Mouse (Mus musculus) intestine, embryonic 16.5 days (tissue): ENCODE data around the gene Rph3al. TPM values are rescaled to one million over a fixed set of nuclear protein-coding genes. Genes with fewer than 3 reads are reported as not detected.

Experiments
- ATAC-seq: fragments of 200-750 bp; cut with Nextera tagmentation; 2 replicates; pipeline ENCODE4 v1.8.0; 2017; ENCODE audit warnings: moderate TSS enrichment, moderate library complexity
- H3K27ac ChIP-seq: fragments of 300-500 bp; sonication (generic); 2 replicates; pipeline ENCODE4 v1.5.1; 2014; ENCODE audit warnings: mild to moderate bottlenecking, low read length
- H3K27me3 ChIP-seq: fragments of 300-500 bp; sonication (generic); replicated peaks from 2 replicates; pipeline ENCODE4 v1.6.1; 2014; ENCODE audit warnings: low read length, control low read depth, mixed read lengths; ENCODE audit not compliant: control insufficient read depth, insufficient read depth
- H3K36me3 ChIP-seq: fragments of 300-500 bp; sonication (generic); 2 replicates; pipeline ENCODE4 v1.6.1; 2014; ENCODE audit warnings: low read length, control low read depth; ENCODE audit not compliant: control insufficient read depth, insufficient read depth
- H3K4me1 ChIP-seq: fragments of 300-500 bp; sonication (generic); 2 replicates; pipeline ENCODE4 v1.6.1; 2014; ENCODE audit warnings: low read length, control low read depth, mixed read lengths; ENCODE audit not compliant: control insufficient read depth, insufficient read depth
- H3K4me2 ChIP-seq: fragments of 300-500 bp; sonication (generic); 2 replicates; pipeline ENCODE4 v1.6.1; 2014; ENCODE audit warnings: low read depth, low read length, control low read depth
- H3K4me3 ChIP-seq: fragments of 300-500 bp; sonication (generic); 2 replicates; pipeline ENCODE4 v1.5.1; 2014; ENCODE audit warnings: mild to moderate bottlenecking, low read length
- H3K9ac ChIP-seq: fragments of 300-500 bp; sonication (generic); 2 replicates; pipeline ENCODE4 v1.6.1; 2014; ENCODE audit warnings: low read depth, low read length
- H3K9me3 ChIP-seq: fragments of 300-500 bp; sonication (generic); 2 replicates; pipeline ENCODE4 v1.6.1; 2016; ENCODE audit warnings: low read length, control low read depth; ENCODE audit not compliant: control insufficient read depth
- WGBS: fragments of 180-500 bp; shearing (Covaris S2); extraction: QIAGEN DNeasy Blood & Tissue Kit; methylation state at CpG from one replicate; pipeline ENCODE4 v1.1.7; 2014; 5-methylcytosine and 5-hydroxymethylcytosine counted together
- polyA plus RNA-seq: library from polyadenylated mRNA; unstranded; fragments of >200 nt; fragmentation: Nextera tagmentation; extraction: Ambion mirVana; gene quantifications from 2 replicates; pipeline ENCODE4 v1.2.1, GENCODE M21; 2015

The Rph3al gene
- polyA plus RNA-seq, 1 experiment from 2014 or later, result 21.1 TPM

GRCm38 (mm10) chr11:75917340-75917739 lies 20.9 kb downstream of the Rph3al start:
- Histone ChIP-seq H3K27me3 (no peaks in the 10 kb centered on the region), H3K4me2 (no peak overlapping the region), H3K4me3 (no peak overlapping the region), H3K9me3 (no peaks in the 10 kb centered on the region), H3K36me3 (no peaks in the 10 kb centered on the region), H3K27ac (no peak overlapping the region), H3K4me1 (peaks cover 13% of the 10 kb centered on the region), H3K9ac (no peak overlapping the region)
- no peak for ATAC-seq
- WGBS, result 77% methylated on average over 3 of the region's 3 CpGs

DNA sequence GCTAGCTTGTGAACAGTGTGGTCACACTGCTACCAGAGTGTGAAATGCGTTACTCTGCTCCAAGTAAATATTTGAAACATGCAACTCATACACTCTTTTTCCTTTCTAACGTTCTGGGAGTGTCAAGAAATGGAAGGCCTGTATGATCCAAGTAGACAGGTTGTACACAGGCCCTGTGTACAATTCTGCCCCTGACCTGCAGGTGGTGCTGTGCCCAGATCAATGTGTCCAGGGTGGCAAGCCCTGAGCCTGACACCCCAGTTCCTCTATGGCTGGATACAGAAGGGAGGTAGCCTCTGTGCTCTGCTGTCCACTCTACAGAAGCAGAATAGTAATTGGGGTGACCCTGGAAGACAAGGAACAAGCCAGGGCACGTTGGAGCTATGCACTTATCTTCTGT lies 24.3 kb downstream of the Rph3al start:
- H3K36me3 ChIP-seq, result no peaks in the 10 kb centered on the region
- no peaks in the 10 kb centered on the region for H3K9me3 ChIP-seq
- ATAC-seq, result peak; percentile 69; the same call in 1 of the 2 replicates
- 57% methylated on average over 3 of the region's 3 CpGs for WGBS
- H3K27me3 ChIP-seq, result no peaks in the 10 kb centered on the region
- no peak overlapping the region for H3K9ac ChIP-seq
- no peak overlapping the region for H3K4me2 ChIP-seq
- H3K4me3 ChIP-seq, result no peak overlapping the region
- peaks cover 11% of the 10 kb centered on the region for H3K4me1 ChIP-seq
- H3K27ac ChIP-seq, result no peak overlapping the region

DNA sequence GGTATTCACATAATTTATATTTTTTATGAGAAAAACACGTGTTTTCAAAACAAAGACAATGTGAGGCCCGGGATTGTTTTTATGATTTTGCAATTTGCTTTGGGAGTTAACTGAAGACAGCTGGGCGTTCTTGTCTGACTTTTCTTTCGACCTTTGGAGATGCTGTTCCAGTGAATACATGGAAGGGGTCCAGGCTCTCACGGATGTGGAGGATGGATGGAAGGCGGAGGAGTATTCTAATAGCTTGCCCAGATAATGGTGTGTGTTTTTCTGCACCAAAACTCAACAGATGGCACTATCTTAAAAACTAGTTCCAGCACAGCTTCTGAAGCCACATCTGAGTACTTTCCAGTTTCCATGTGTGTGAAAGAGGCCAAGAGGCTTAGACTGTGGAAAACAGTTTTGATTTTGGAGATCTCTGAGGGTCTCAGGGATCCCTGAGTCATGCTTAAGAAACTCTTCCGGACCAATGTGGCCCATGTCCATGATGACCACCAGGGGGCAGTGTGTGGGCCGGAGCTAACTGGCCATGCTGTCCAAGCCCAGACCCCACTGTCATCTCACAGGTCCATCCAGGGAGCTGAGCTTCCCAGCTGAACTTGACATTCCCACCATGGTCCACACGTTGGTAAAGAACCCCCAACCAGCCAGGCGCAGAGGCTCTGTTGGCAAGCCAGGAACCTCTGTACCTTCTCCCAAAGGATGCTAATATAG lies 25.1 kb downstream of the Rph3al start:
- H3K4me1 ChIP-seq, result peaks cover 11% of the 10 kb centered on the region
- H3K9ac ChIP-seq, result no peak overlapping the region
- no peaks in the 10 kb centered on the region for H3K36me3 ChIP-seq
- peak; percentile 47 for ATAC-seq
- 46% methylated on average over 10 of the region's 10 CpGs for WGBS
- no peak overlapping the region for H3K4me3 ChIP-seq
- no peak overlapping the region for H3K27ac ChIP-seq
- no peak overlapping the region for H3K4me2 ChIP-seq
- no peaks in the 10 kb centered on the region for H3K27me3 ChIP-seq
- H3K9me3 ChIP-seq, result no peaks in the 10 kb centered on the region

DNA sequence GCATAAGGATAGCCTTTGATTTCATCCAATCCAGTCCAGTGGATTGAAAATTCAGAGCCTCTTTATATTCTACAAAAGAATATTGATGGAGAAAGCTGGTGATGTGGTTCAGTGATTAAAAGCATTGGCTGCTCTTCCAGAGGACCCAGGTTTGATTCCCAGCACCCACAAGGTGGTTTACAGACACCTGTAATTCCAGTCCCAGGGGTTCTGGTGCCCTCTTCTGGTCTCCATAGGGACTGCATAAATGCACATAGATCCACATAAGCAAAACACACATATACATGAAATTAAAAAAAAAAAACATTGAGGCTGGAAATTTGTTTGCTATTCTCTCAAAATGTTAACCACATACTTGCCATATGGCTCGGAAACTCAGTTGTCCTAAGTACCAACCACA lies 26.3 kb downstream of the Rph3al start:
- no peak for ATAC-seq

DNA sequence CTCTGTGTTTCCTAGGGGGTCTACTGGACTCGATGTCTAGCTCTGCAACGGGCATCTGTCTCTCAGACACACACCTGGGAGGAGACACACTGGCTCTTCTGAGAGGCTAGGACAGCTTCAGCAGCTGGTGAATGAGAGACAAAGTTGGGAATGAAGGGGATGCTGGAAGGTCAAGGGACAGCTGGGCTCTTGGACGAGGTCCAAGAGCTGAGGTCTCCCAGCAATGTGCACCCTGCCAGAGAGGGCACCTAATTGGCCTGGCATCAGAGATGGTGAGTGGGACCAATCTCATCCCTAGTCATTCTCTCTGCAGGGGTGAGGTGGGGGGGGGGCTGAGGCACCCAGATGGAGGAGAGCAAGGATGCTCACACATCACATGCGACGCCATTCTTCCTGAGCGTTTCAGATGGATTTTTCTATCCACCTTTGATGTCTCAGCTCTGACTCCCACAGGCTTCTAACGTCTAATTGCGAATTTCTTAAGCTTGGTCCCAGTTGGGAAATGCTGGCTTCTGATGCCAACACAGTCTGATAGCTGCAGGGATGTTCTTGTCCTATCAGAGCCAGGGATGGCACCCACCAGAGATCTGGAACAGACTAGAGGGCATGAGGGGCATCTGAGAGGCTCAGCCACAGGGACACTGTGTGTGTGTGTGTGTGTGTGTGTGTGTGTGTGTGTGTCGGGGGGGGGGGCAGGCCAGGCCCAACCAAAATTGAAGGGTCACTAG lies 28.4 kb downstream of the Rph3al start:
- ATAC-seq, result no peak
- Histone ChIP-seq H3K27ac (no peak overlapping the region), H3K4me1 (peaks cover 18% of the 10 kb centered on the region), H3K27me3 (no peaks in the 10 kb centered on the region), H3K4me3 (no peak overlapping the region), H3K9ac (no peak overlapping the region), H3K4me2 (no peak overlapping the region), H3K9me3 (no peaks in the 10 kb centered on the region), H3K36me3 (no peaks in the 10 kb centered on the region)
- 73% methylated on average over 9 of the region's 9 CpGs for WGBS

More for the DNA sequence above, 26.3 kb downstream of the Rph3al start:
- Histone ChIP-seq H3K9me3 (no peaks in the 10 kb centered on the region), H3K4me3 (no peak overlapping the region), H3K4me2 (no peak overlapping the region), H3K36me3 (no peaks in the 10 kb centered on the region), H3K4me1 (peaks cover 11% of the 10 kb centered on the region), H3K27me3 (no peaks in the 10 kb centered on the region), H3K27ac (no peak overlapping the region), H3K9ac (no peak overlapping the region)
- 95% methylated on average over 1 of the region's 1 CpGs for WGBS

DNA sequence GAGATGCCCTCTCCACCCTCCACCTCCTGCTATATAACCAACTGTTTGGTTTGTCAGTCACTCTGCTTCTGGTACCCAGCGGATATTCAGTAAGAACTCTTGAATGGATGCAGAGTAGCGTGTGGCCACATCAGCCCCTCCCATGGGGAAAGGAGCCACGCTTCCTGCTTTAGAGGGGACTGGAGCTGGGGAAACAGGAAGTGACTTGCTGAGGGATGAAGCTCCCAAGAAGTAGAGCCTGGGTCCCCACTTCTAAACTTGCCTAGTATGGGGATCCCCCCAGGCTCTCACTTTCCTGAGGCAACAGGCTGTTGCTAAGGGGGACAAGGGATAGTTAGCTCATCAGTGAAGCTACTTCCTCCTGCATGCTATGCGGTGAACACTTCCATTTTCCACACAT lies 30.8 kb downstream of the Rph3al start:
- H3K4me2 ChIP-seq, result no peak overlapping the region
- H3K27ac ChIP-seq, result no peak overlapping the region
- H3K4me3 ChIP-seq, result no peak overlapping the region
- H3K27me3 ChIP-seq, result no peaks in the 10 kb centered on the region
- ATAC-seq, result no peak
- H3K9ac ChIP-seq, result no peak overlapping the region
- no peaks in the 10 kb centered on the region for H3K9me3 ChIP-seq
- WGBS, result 70% methylated on average over 4 of the region's 4 CpGs
- peaks cover 23% of the 10 kb centered on the region for H3K4me1 ChIP-seq
- 0 out of 2 replicates have a peak, but pooled peaks cover 6% of the 10 kb centered on the region for H3K36me3 ChIP-seq

- Histone ChIP-seq H3K9ac (peak overlapping the region; percentile 36; the same call in 1 of the 2 replicates), H3K4me2 (no peak overlapping the region), H3K36me3 (0 out of 2 replicates have a peak, but pooled peaks cover 6% of the 10 kb centered on the region), H3K4me3 (no peak overlapping the region), H3K4me1 (peaks cover 23% of the 10 kb centered on the region), H3K27ac (0 out of 2 replicates have a peak overlapping the region, but pooled peaks have one; percentile 18), H3K27me3 (no peaks in the 10 kb centered on the region), H3K9me3 (no peaks in the 10 kb centered on the region)
- WGBS, result 49% methylated on average over 12 of the region's 12 CpGs
- no peak for ATAC-seq
Observed at GRCm38 (mm10) chr11:75906556-75906955, 31.7 kb downstream of the Rph3al start.

GRCm38 (mm10) chr11:75904982-75905381 lies 33.2 kb downstream of the Rph3al start:
- Histone ChIP-seq H3K4me3 (no peak overlapping the region), H3K9me3 (no peaks in the 10 kb centered on the region), H3K4me1 (peaks cover 23% of the 10 kb centered on the region), H3K9ac (peak overlapping the region; percentile 51), H3K36me3 (0 out of 2 replicates have a peak, but pooled peaks cover 6% of the 10 kb centered on the region), H3K4me2 (peak overlapping the region; percentile 6; the same call in 1 of the 2 replicates), H3K27ac (peak overlapping the region; percentile 85), H3K27me3 (no peaks in the 10 kb centered on the region)
- 39% methylated on average over 6 of the region's 6 CpGs for WGBS
- ATAC-seq, result peak; percentile 84

DNA sequence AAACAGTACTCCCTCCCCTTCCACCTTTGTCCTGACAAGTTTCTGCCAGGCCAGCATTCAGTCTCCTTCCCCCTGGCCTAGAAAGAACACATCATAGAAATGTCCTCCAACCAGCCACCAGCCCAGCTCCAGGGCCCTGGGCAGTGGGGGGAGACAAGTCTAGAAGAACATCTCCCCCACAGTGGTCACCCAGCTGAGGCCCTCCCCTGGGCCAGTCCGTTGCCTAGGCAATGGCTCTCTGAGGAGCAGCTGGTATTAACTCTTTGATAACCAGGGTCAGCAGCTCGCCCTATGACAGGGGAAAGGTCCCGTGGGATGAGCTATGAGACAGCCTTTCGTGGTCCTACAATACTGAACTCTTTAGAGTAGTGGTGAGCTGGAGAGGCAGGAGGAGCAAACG lies 33.7 kb downstream of the Rph3al start:
- Histone ChIP-seq H3K4me3 (no peak overlapping the region), H3K9me3 (no peaks in the 10 kb centered on the region), H3K27ac (peak overlapping the region; percentile 85), H3K4me1 (peaks cover 23% of the 10 kb centered on the region), H3K9ac (peak overlapping the region; percentile 51), H3K4me2 (peak overlapping the region; percentile 6; the same call in 1 of the 2 replicates), H3K27me3 (no peaks in the 10 kb centered on the region), H3K36me3 (0 out of 2 replicates have a peak, but pooled peaks cover 6% of the 10 kb centered on the region)
- WGBS, result 25% methylated on average over 5 of the region's 5 CpGs
- ATAC-seq, result peak; percentile 58
